Comparison of ENCODE assay signal across 8 mouse cellular contexts in genomic region chr11:58331546-58331945, GRCm38 (mm10). TPM values are rescaled to one million over a fixed set of nuclear protein-coding genes. Genes with fewer than 3 reads are reported as not detected.
DNase-seq lines count a peak whose midpoint lies in the region; ATAC-seq lines count a peak whose summit lies in the region.

No protein-coding gene starts in this region.

- H3K27me3 ChIP-seq in neural tube, embryonic 11.5 days (ENCODE audit: control insufficient read depth, insufficient read depth, low read length): no peaks in the 10 kb centered on the region
- no peaks in the 10 kb centered on the region for H3K27me3 ChIP-seq in limb, embryonic 13.5 days
- no peaks in the 10 kb centered on the region for H3K27me3 ChIP-seq in stomach, embryonic 15.5 days (replicated peaks)

- WGBS in neural tube, embryonic 11.5 days: 85% methylated on average over 6 of the region's 6 CpGs
- WGBS in limb, embryonic 13.5 days: 87% methylated on average over 6 of the region's 6 CpGs
- 86% methylated on average over 6 of the region's 6 CpGs for WGBS in stomach, embryonic 15.5 days

- peak overlapping the region; percentile 82; the same call in 1 of the 2 replicates for H3K9ac ChIP-seq in neural tube, embryonic 11.5 days (ENCODE audit: low read length)
- peak overlapping the region; percentile 79 for H3K9ac ChIP-seq in limb, embryonic 13.5 days
- peak overlapping the region; percentile 79 for H3K9ac ChIP-seq in stomach, embryonic 15.5 days

- H3K4me3 ChIP-seq in neural tube, embryonic 11.5 days (ENCODE audit: low read depth, low read length): peak overlapping the region; percentile 72
- peak overlapping the region; percentile 89 for H3K4me3 ChIP-seq in limb, embryonic 13.5 days
- peak overlapping the region; percentile 93 for H3K4me3 ChIP-seq in stomach, embryonic 15.5 days (replicated peaks)

- DNase-seq in cerebellum, adult 11-12 months: peak; percentile 62
- no peak for DNase-seq in cerebellum, adult 8-10 months
- DNase-seq in neural tube, embryonic 11.5 days (ENCODE audit: low spot score): no peak
- no peak for DNase-seq in neural tube, embryonic 10.5 days (ENCODE audit: extremely low spot score, low spot score)
- DNase-seq in adrenal gland, postnatal 25 days: no peak
- no peak for DNase-seq in urinary bladder, postnatal 36 days (ENCODE audit: low spot score in 2 of 2)

- H3K9me3 ChIP-seq in neural tube, embryonic 11.5 days (ENCODE audit: control insufficient read depth, low read length): no peaks in the 10 kb centered on the region
- H3K9me3 ChIP-seq in limb, embryonic 13.5 days: no peaks in the 10 kb centered on the region
- no peaks in the 10 kb centered on the region for H3K9me3 ChIP-seq in stomach, embryonic 15.5 days

- peaks cover 5% of the 10 kb centered on the region; the same call in 1 of the 2 replicates for H3K36me3 ChIP-seq in neural tube, embryonic 11.5 days (ENCODE audit: control insufficient read depth, insufficient read depth, low read length)
- H3K36me3 ChIP-seq in limb, embryonic 13.5 days: peaks cover 38% of the 10 kb centered on the region
- peaks cover 18% of the 10 kb centered on the region for H3K36me3 ChIP-seq in stomach, embryonic 15.5 days

- peak overlapping the region; percentile 66 for H3K4me2 ChIP-seq in neural tube, embryonic 11.5 days (ENCODE audit: low read depth)
- H3K4me2 ChIP-seq in limb, embryonic 13.5 days (replicated peaks): peak overlapping the region; percentile 97
- H3K4me2 ChIP-seq in stomach, embryonic 15.5 days: peak overlapping the region; percentile 88

- no peak for ATAC-seq in neural tube, embryonic 11.5 days (ENCODE audit: insufficient read depth, low FRiP score, low TSS enrichment)
- ATAC-seq in limb, embryonic 13.5 days (ENCODE audit: low FRiP score, low read depth): no peak
- ATAC-seq in stomach, embryonic 15.5 days (ENCODE audit: insufficient read depth, low FRiP score, low read depth): no peak

- H3K4me1 ChIP-seq in neural tube, embryonic 11.5 days (ENCODE audit: control insufficient read depth, insufficient read depth, low read length): peaks cover 14% of the 10 kb centered on the region
- H3K4me1 ChIP-seq in limb, embryonic 13.5 days: peaks cover 32% of the 10 kb centered on the region
- H3K4me1 ChIP-seq in stomach, embryonic 15.5 days: peaks cover 24% of the 10 kb centered on the region

- H3K27ac ChIP-seq in neural tube, embryonic 11.5 days (ENCODE audit: low read depth, low read length): no peak overlapping the region
- H3K27ac ChIP-seq in limb, embryonic 13.5 days: no peak overlapping the region
- H3K27ac ChIP-seq in stomach, embryonic 15.5 days: no peak overlapping the region

RNA-seq across cellular contexts. Expression of gene Sh3bp5l, which starts 1.0 kb away (rescaled TPM):
- polyA plus RNA-seq in neural tube, embryonic 11.5 days (2014; fragmentation: Nextera tagmentation; extraction: Ambion mirVana): 37.0 and 41.4 TPM in 2 replicates
- 35.7 and 36.9 TPM in 2 replicates for polyA plus RNA-seq in limb, embryonic 13.5 days (2015; fragmentation: Nextera tagmentation; extraction: Ambion mirVana)
- 30.7 and 30.8 TPM in 2 replicates for polyA plus RNA-seq in stomach, embryonic 15.5 days (2015; fragmentation: Nextera tagmentation; extraction: Ambion mirVana)
- total RNA-seq in adrenal gland, postnatal 25 days (2021): 41.7 and 64.5 TPM in 2 replicates

RNA-seq across cellular contexts. Expression of gene Zfp672, which starts 1.4 kb away (rescaled TPM):
- polyA plus RNA-seq in neural tube, embryonic 11.5 days (2014; fragmentation: Nextera tagmentation; extraction: Ambion mirVana): 25.5 and 27.7 TPM in 2 replicates
- 32.6 and 38.8 TPM in 2 replicates for polyA plus RNA-seq in limb, embryonic 13.5 days (2015; fragmentation: Nextera tagmentation; extraction: Ambion mirVana)
- polyA plus RNA-seq in stomach, embryonic 15.5 days (2015; fragmentation: Nextera tagmentation; extraction: Ambion mirVana): 37.8 and 42.6 TPM in 2 replicates
- 53.1 and 53.4 TPM in 2 replicates for total RNA-seq in adrenal gland, postnatal 25 days (2021)

RNA-seq across cellular contexts. Expression of gene Zfp692, which starts 24.7 kb away (rescaled TPM):
- polyA plus RNA-seq in neural tube, embryonic 11.5 days (2014; fragmentation: Nextera tagmentation; extraction: Ambion mirVana): 15.0 and 17.1 TPM in 2 replicates
- polyA plus RNA-seq in limb, embryonic 13.5 days (2015; fragmentation: Nextera tagmentation; extraction: Ambion mirVana): 26.7 and 26.8 TPM in 2 replicates
- polyA plus RNA-seq in stomach, embryonic 15.5 days (2015; fragmentation: Nextera tagmentation; extraction: Ambion mirVana): 26.9 and 27.5 TPM in 2 replicates
- total RNA-seq in adrenal gland, postnatal 25 days (2021): 14.4 and 17.3 TPM in 2 replicates

RNA-seq across cellular contexts. Expression of gene Lypd8, which starts 47.3 kb away (rescaled TPM):
- polyA plus RNA-seq in neural tube, embryonic 11.5 days (2014; fragmentation: Nextera tagmentation; extraction: Ambion mirVana): not detected in 2 replicates
- 0.23 TPM in 1 of 2 replicates, not detected in the other for polyA plus RNA-seq in limb, embryonic 13.5 days (2015; fragmentation: Nextera tagmentation; extraction: Ambion mirVana)
- polyA plus RNA-seq in stomach, embryonic 15.5 days (2015; fragmentation: Nextera tagmentation; extraction: Ambion mirVana): 237 and 326 TPM in 2 replicates
- not detected in 2 replicates for total RNA-seq in adrenal gland, postnatal 25 days (2021)

RNA-seq across cellular contexts. Expression of gene 4930438A08Rik, which starts 56.9 kb away (rescaled TPM):
- not detected in 2 replicates for polyA plus RNA-seq in neural tube, embryonic 11.5 days (2014; fragmentation: Nextera tagmentation; extraction: Ambion mirVana)
- 0.09 TPM in 1 of 2 replicates, not detected in the other for polyA plus RNA-seq in limb, embryonic 13.5 days (2015; fragmentation: Nextera tagmentation; extraction: Ambion mirVana)
- polyA plus RNA-seq in stomach, embryonic 15.5 days (2015; fragmentation: Nextera tagmentation; extraction: Ambion mirVana): 0.19 and 0.40 TPM in 2 replicates
- total RNA-seq in adrenal gland, postnatal 25 days (2021): not detected in 2 replicates
